Mouse (Mus musculus) heart, postnatal 25 days (tissue): ENCODE measurements around the gene Aff4. TPM values are rescaled to one million over a fixed set of nuclear protein-coding genes. Genes with fewer than 3 reads are reported as not detected.
"Not testable (repeated sequence)": the region's sequence is repeated elsewhere in the genome, so short reads cannot be mapped to it uniquely, and the experiment has no call there.

ENCODE experiments used
- DNase-seq: peaks from one replicate; pipeline ENCODE4 v3.0.0; 2022; ENCODE audit warnings: low spot score
- intact Hi-C: fragments of 180-260 bp; cut with DNase I; formaldehyde crosslinking; loops from one replicate; pipeline ENCODE4 v1.15.1; 2025
- total RNA-seq, 2 experiments: library from RNA; stranded (reverse); gene quantifications; 2 replicates each; pipeline ENCODE4 v1.2.3; 2021

Aff4 gene
- total RNA-seq, 2 experiments from 2014 or later = 84.5 to 91.1 TPM

DNA sequence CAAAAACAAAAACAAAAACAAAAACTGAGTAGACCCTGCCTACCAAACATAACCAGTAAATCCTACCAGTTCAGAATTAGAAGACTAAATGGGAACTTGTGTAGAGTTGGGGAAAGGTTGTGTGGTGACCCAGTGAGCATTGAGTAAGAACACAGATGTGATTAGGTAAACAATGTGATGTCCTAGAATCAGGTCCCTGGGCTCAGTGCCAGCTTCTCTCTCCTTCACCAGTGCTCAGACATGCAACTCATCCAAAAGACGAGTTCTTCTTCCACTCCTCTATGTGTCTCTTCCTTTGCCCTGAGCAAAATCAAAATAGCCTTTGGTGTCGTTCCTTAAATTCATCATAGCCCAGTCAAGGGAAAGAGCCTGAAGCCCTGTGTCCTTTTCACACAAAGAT lies 74.2 kb downstream of the Aff4 start:
- intact Hi-C loops = no loop called here
- no peak for DNase-seq

DNA sequence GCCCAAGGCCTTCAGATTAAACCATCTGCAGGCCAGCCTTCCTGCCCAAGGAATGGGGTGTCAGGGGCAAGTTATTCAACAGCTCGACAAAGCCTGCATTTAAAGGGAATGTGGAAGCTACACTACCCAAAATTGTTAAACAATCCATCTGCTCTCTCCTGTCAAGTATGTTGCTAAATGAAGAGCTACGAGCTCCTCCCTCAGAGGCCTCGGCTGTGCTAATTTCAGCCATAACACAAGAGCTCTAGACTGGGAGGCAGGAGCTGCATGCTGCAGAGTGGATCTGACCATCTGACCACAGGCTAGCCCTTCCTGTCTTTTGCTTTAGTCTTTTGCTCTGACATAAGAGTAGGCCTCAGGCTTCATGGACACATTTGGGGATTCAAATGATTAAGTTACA lies 74.6 kb downstream of the Aff4 start:
- intact Hi-C loops = no loop called here
- DNase-seq = no peak

DNA sequence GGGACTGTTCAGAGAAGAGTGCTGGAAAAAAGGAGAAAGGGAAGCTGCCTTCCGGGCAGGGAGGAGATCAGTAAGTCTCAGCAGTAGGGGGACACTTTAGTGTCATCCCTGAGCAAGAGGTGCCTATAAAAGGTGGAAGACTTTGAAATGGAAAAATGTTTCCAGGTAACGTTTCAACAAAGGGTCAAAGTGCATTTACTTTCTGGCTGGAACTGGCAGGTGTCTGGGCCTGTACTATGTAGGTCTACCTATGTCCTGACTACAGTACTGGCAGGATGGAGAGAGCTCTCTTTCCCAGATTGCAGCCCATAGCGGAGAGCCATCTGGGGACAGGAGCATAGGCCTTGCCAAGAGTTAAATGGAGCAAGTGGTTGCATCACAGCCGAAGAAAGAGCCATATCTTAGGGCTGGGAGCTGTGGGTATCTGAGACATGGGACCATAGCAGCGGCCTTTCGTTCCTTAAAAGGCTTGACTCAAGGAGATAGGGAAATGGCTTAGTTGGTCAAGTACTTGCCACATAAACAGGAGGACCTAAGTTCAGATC lies 75.2 kb downstream of the Aff4 start:
- DNase-seq = no peak
- intact Hi-C loops = no loop called here

DNA sequence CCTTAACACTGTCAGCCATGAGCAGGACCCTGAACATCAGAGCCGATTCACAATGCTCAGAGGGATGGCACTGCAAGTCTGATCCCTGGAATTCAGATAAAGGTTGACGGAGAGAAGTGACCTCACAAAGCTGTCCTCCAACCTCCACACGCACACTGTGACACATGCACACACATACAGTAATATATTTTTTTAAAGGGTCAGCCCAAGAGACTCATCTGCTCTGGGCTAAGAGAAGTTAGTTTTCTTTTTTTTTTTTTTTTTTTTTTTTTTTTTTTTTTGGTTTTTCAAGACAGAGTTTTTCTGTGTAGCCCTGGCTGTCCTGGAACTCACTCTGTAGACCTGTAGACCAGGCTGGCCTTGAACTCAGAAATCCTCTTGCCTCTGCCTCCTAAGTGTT lies 76.3 kb downstream of the Aff4 start:
- intact Hi-C loops, DNase-seq: not testable (repeated sequence)

DNA sequence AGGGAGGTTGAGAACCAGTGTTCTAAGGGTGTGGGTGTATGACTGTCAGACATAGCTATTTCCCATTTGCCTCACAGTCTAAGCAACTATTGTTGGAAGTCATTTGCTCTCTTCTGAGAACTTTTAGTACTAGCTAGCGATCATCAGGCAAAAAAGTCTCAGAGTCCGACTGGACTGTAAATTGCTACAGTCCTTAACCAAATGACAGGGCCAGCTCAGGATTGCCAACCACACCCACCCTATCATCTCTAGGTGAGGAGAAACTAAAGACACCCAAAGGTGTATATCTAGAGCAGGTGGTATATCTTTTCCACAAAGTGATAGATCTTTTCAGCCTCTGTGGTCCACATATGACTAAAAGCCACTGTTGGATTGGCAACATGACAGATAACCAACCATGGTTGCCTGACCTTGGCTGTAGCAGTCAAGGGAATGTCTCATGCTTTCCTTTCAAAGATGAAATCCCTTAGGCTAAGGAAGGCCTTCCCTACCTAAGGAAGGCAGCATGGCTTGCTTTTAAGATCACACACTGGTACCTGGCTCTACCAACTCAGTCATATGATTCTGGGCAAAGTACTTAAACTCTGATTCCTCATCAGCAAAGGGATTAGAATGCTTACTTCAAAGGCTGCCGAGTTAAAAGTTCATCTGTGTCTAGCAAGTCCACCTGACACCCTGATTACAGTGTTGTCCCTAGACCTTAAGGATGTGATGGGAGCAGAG lies 77.5 kb downstream of the Aff4 start:
- intact Hi-C loops = no loop called here
- DNase-seq = no peak

DNA sequence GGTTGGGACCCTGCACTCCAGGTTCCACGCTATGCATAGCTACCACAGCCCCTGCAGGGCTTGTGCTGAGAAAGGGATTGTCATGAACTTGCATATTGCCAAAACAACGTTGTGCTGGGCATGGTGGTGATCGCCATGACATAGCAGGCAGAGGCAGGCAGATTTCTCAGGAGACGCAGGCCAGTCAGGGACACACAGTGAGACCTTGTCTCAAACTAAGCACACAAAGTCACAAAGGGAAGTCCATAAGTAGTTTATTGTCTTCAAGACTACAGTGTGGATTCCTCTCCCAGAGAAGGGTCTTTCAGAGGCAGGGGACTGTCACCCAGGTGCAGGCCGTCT lies 78.1 kb downstream of the Aff4 start:
- no peak for DNase-seq
- intact Hi-C loops = no loop called here

DNA sequence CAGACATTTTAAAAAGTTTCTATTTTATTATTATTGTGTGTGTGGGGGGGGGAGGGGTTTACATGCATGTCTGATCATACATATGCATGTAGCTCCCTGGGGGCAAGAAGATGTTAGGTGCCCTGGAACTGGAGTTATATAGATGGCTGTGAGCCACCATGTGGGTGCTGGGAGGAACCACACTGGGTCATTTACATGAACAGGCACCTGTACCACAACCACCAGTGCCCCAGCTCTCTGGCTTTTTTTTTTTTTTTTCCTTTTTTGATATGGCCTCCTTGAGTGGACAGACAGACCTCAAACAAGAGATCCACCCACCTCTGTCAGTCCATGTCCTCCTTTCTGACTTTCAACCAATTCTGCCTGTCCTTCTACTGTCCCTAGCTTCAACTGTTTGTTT lies 78.5 kb downstream of the Aff4 start:
- DNase-seq = no peak
- intact Hi-C loops = no loop called here

DNA sequence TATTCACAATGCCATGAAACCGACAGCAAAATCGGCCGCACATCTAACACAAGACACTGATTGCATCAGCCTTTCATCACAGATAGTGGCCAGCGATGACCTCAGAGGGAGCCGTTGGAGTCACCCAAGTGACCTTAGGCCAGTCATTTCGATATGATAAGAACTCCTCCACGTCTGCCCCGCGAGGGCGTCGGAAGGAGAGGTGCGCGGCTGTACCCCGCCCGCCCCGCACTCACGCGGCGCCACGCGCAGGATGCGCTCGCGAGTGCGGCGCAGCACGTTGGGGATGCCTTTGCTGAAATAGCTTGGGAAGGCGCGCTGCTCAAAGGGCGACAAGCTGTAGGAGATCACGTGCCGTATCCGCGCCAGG lies 79.7 kb downstream of the Aff4 start:
- intact Hi-C loops = no loop called here
- DNase-seq = no peak

DNA sequence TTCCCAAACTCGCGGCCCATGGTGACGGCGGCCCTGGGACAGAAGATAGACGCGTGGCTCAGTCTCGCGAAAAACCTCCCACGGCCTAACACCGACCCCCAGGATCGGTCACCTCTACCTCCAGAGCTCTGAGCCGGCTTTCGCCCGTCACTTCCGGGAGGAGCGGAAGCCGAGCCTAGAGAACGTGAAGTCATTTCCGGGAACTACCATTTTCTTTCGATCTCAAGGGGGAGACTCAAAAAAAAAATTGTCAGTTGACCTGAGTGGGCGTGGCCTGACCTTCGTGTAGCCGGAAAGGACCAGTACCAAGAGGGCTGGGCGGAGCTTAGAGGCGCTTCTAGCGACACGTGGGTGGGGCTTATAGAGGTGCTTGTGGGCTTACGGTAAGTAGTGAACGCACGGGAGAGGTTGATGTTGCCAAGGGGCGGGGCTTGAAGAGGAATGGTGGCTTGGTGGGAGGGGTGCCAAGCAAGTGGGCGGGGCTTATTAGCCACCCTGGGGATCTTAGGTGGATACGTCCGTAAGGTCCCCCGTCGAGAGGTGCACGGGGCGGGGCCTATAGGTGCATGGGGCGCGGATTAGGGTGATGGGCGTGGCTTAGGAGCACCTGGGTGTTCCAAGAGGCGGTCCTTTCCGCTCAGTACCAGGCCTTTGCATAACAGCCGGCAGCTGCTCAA lies 80.2 kb downstream of the Aff4 start, which contains the start of the genes Uqcrq and Gdf9:
Uqcrq (minus strand) TSS at position 162 of the 677 bp plus-strand sequence.
Gdf9 (plus strand) TSS at position 354 of the 677 bp plus-strand sequence.
- intact Hi-C loops = no loop called here
- peak; percentile 97 for DNase-seq

DNA sequence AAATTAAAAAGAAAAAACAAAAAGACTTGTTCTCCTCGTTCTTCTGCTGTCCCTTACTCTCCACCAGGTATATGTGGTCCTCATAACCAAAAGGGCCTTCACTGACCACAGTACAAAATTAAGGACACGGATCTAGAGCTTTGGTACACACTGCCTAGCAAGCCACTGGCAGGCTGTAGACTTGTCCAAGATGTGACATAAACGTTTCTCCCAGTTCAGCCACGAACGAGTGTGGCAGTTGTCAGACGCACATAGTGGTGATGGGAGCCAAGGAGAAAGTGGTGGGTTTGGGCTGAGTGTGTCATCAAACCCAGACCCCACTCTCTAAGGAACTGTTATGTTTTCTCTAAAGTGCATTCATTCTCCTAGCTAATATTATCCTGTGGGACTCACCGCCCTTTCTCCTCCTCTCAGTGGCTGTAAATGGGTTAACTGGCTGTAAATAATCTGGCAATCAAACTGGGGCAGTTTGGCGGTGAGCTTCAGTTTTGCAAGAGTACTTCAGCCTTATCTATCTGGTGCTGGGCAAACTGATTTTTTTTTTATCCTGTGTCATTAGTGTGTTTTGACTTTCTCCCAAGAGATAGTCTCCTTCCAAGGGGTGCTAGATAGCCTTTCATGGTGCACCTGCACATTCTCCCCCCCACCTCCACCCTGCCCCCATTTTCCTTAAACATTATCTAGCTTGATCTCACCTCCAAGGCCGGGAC lies 80.9 kb downstream of the Aff4 start:
- no peak for DNase-seq
- intact Hi-C loops = no loop called here

DNA sequence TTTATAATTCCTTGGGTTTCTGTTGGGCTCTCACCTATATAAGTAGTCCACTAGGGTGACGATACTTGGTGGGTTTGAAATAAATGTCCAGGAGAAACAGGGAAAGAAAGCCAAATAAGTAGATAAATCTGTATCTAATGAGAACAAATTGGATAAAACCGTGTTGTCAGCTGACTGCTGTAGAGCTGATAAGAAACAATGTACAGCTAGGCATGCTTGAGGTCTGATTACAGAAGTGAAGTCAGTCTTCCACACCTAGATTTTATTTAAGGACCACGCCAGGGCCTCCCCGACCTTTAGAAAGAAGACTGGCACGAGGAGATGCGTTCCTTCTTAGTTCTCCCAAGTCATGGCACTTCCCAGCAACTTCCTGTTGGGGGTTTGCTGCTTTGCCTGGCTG lies 82.4 kb downstream of the Aff4 start:
- intact Hi-C loops = no loop called here
- no peak for DNase-seq

DNA sequence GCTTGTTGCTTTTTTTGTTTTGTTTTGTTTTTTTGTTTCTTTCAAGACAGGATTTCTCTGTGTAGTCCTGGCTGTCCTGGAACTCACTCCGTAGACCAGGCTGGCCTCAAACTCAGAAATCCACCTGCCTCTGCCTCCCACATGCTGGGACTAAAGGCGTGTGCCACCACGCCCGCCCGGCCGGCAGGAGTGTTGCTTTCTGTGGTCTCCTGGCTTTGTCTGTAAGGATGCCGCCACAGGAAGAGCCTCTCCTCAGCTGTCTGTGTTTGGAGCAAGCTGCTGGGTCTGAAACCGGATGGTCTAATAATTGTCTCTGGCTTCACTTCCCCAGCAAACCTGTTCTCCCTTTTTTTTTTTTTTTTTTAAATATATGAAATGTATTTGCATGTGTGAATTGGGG lies 84.9 kb downstream of the Aff4 start:
- no peak for DNase-seq
- intact Hi-C loops = no loop called here

DNA sequence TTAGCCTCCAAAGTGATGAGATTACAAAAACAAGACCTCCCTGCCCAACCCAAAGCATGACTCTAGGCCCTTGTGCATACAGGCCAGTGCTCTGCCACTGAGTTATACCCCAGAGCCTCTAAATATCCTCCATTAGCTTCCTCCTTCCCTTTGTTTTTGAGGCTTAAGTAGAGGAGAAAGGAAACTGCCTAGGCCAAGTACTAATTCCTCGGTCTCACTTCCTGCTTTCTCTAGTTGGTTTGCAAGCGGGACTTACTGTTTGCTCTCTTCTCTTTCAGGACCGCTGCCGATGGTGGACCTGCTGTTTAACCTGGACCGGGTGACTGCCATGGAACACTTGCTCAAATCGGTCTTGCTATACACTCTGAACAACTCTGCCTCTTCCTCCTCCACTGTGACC lies 85.7 kb downstream of the Aff4 start:
- intact Hi-C loops = no loop called here
- no peak for DNase-seq

DNA sequence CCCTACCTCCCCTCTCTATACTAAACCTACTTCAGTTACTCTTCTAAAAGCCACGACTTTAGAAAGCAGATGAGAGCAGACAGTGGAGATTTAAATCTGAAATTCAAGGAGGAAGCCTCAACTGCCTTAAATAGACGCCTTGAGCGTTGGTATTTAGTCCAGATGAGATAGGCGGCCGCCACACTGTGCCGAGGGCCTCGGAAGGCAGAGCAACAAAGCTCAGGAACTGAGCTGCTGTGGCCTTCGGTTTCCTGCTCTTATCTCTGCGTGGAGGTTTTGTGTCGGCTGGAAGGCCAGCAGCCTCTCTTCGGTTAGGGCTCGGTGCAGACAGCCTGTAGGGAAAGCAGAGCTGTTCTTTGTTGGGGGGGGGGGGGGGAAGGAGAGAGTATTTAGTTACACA lies 91.3 kb downstream of the Aff4 start:
- DNase-seq = no peak

DNA sequence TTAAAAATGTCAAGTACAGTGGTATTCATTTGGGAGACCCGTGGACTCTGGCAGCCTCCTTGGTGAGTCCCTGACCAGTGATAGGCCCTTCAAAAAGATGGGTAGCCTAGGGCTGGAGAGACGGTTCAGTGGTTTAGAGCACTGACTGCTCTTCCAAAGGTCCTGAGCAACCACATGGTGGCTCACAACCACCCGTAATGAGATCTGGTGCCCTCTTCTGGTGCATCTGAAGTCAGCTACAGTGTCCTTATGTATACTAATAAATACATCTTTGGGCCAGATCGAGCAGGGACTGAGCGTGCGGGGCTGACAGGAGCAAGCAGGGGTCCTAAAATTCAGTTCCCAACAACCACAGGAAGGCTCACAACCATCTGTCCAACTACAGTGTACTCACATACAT lies 93.2 kb downstream of the Aff4 start:
- intact Hi-C loops = no loop called here
- DNase-seq = no peak

More for the DNA sequence above, 91.3 kb downstream of the Aff4 start:
- intact Hi-C loops = no loop called here

DNA sequence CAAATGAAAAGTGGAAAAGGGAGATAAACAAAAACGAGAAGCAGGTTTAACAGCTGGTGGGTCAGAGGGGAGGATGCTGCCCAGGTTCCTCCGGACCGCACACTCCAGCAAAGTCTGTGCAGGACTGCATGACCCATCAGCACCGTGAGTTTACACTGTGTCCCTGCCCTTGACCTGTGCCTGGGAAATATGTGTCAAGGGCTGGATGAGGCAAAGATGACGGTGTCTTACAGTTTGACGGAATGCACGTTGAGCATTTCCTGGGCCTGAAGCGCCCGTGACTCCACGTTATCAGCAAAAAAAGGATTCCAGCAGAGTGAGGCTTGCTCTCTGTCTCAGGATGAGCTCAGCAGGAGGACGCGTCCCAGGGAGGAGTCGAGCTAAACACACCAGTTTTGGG lies 94.9 kb downstream of the Aff4 start:
- DNase-seq = no peak
- intact Hi-C loops = no loop called here

DNA sequence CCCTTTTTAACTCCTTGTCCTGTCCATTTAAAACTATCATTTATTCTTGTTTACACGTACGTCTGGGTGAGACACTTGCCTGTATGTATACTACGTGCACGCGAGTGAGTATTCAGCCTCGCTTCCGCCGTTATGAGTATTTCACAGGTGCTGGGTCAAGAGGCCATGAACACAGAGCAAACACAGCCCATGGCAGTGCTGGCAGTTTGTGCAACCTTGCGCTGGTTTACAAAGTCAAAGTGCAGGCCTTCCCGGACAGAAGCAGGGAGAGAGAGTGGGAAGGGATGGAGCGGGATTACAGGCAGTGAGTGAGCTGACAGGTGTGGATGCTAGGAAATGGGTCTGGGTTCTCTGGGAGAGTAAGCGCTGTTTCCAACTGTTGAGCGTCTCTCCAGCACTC lies 95.5 kb downstream of the Aff4 start:
- no peak for DNase-seq
- intact Hi-C loops = no loop called here

DNA sequence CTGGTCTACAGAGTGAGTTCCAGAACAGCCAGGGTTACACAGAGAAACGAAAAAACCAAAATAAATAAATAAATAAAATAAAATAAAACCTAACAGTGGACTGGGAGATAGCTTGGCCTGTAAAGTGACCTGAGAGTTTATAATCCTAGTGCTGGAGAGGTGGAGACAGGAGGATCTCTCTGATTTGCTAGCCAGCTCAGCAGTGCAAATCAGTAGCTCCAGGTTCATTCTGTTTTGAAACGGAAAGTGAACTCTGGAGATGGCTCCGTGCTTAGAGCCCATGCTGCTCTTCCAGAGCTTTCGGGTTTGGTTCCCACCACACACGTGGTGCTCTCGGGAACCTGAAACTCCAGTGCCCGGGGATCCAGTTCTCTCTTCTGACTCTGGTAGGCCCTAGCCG lies 97.4 kb downstream of the Aff4 start:
- DNase-seq = no peak
- intact Hi-C loops = no loop called here

DNA sequence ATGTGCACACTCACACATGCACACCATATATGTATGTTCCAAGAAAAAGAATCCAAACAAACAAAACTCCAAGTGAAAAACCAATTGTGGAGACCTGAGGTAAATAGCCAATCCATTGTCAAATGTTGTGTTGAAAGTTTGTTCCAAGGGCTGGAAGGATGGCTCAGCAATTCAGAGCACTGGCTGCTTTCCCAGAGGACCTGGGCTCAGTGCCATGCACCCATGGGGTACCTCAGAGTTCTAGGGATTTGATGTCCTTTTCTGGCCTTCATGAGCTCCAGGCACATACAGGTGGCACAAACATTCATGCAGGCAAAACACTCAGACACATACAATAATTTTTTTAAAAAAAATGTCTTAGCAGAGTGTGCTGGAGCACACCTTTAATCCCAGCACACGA lies 97.9 kb downstream of the Aff4 start:
- intact Hi-C loops = no loop called here
- DNase-seq = no peak

DNA sequence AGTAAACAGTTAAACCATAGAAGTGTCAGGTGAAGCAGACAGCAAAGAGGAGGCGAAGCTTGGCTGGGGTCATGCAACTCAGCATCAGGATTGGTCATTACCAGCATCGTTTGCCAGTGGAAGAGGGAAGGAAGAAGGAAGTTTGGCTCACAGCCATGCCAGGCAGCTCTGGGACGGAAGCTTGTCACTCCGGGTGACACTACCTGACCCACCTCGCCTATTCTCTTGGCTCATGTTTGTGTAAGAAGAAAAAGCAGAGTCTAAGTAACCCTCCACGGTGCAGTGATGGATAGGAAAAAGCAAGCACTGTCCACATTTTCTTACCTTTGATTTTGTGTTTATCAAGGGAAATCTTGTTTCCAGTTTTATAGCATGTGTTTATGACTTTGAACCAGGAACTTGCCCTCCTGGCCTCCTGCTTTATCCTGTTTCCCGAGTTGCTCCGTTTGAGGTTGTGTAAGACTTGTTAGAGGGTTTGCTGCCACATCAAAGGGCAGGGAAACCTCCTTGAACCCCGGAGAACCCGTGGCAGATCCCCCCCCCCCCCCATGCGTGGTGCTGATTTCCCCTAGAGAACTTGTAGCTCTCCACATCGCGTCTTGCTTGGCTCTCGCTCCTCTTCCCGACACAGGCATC lies 99.6 kb downstream of the Aff4 start:
- intact Hi-C loops = no loop called here
- DNase-seq = no peak

DNA sequence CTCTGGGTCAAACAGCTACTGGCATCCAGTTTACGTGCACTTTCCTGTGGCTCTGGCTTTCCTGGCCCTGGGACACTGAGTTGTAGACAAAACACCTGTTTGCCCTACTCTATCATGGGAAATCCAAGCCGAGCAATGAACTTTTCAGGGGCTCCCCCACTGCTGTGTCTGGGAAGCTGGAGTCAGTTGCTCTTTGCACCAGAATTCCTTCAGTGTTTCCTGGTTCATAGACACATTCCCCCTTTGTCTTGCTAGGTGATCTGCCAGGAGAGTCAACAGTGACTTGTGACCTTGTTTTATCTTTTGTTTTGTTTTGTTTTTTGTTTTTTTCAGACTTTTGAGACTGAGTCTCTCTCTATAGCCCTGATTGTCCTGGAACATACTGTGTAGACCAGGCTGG lies 100.7 kb downstream of the Aff4 start:
- intact Hi-C loops = no loop called here

More for the DNA sequence above, 100.7 kb downstream of the Aff4 start:
- DNase-seq = no peak
